25 mouse cellular contexts compared by ENCODE assay signal in genomic region chr16:44780751-44781150, GRCm38 (mm10). TPM values are rescaled to one million over a fixed set of nuclear protein-coding genes. Genes with fewer than 3 reads are reported as not detected.
DNase-seq lines count a peak whose midpoint lies in the region; ATAC-seq and TF ChIP-seq lines count a peak whose summit lies in the region.
"Had no signal": no experiment of that assay in that cellular context is flagged by ENCODE, and none has a peak within 500 bp of the region (broad histone marks: within the 10 kb centered on the region; RNA-seq: fewer than 3 reads in every experiment).

No protein-coding gene starts in this region.

- H3K36me3 ChIP-seq in E14TG2a.4 (ENCODE audit: insufficient read depth, low read length), result no peaks in the 10 kb centered on the region
- H3K36me3 ChIP-seq in limb, embryonic 10.5 days, result no peaks in the 10 kb centered on the region
- H3K36me3 ChIP-seq: embryonic facial prominence, embryonic 13.5 days; forebrain, embryonic 12.5 days; heart, embryonic 15.5 days; hindbrain, embryonic 13.5 days had no signal

- no peaks in the 10 kb centered on the region for H3K9me3 ChIP-seq in E14TG2a.4 (ENCODE audit: low read length)
- no peaks in the 10 kb centered on the region for H3K9me3 ChIP-seq in limb, embryonic 10.5 days (replicated peaks)
- H3K9me3 ChIP-seq: embryonic facial prominence, embryonic 13.5 days; forebrain, embryonic 12.5 days; heart, embryonic 15.5 days; hindbrain, embryonic 13.5 days had no signal

- no peak overlapping the region for H3K4me3 ChIP-seq in layer of hippocampus, adult 2 months
- H3K4me3 ChIP-seq in E14TG2a.4 (replicated peaks; ENCODE audit: low read length), result no peak overlapping the region
- H3K4me3 ChIP-seq in limb, embryonic 10.5 days, result no peak overlapping the region
- H3K4me3 ChIP-seq: embryonic facial prominence, embryonic 13.5 days; forebrain, embryonic 12.5 days; heart, embryonic 15.5 days; hindbrain, embryonic 13.5 days had no signal

- H3K4me1 ChIP-seq in E14TG2a.4 (replicated peaks; ENCODE audit: low read depth, low read length), result no peaks in the 10 kb centered on the region
- no peaks in the 10 kb centered on the region for H3K4me1 ChIP-seq in limb, embryonic 10.5 days
- H3K4me1 ChIP-seq: embryonic facial prominence, embryonic 13.5 days; forebrain, embryonic 12.5 days; heart, embryonic 15.5 days; hindbrain, embryonic 13.5 days had no signal

- no peaks in the 10 kb centered on the region for H3K27me3 ChIP-seq in E14TG2a.4 (ENCODE audit: insufficient read depth, low read length)
- H3K27me3 ChIP-seq in limb, embryonic 10.5 days (ENCODE audit: low read depth, poor library complexity, severe bottlenecking), result no peaks in the 10 kb centered on the region
- H3K27me3 ChIP-seq: embryonic facial prominence, embryonic 13.5 days; forebrain, embryonic 12.5 days; heart, embryonic 15.5 days; hindbrain, embryonic 13.5 days had no signal

- peak; percentile 33 for TF ChIP-seq CTCF in layer of hippocampus, adult 2 months (conservative IDR thresholded peaks at IDR 0.05)
- peak; percentile 31; the same call in 1 of the 2 replicates for TF ChIP-seq CTCF in E14TG2a.4 (conservative IDR thresholded peaks at IDR 0.05; ENCODE audit: low read length)

- no peak for DNase-seq in layer of hippocampus, adult 2 months (ENCODE audit: low spot score in 2 of 2)
- DNase-seq in layer of hippocampus, adult 11-12 months (ENCODE audit: low spot score), result no peak
- DNase-seq in CD4-positive helper T cell, adult 2 months (ENCODE audit: low read depth, low spot score), result peak; percentile 32
- DNase-seq in R1 (ENCODE audit: low read depth, low spot score), result peak; percentile 30
- no peak for DNase-seq in limb, embryonic 10.5 days (ENCODE audit: low spot score)
- no peak for DNase-seq in gastrocnemius, postnatal 25 days
- DNase-seq: adrenal gland, postnatal 14 days; B cell, adult 2 months; cerebellum, adult 11-12 months; cerebellum, adult 9-10 months; cerebellum, postnatal 36 days; forebrain, postnatal 0 days; gastrocnemius, postnatal 36 days; heart, adult 11 months; heart, postnatal 14 days had no signal

- no peak overlapping the region for H3K27ac ChIP-seq in layer of hippocampus, adult 2 months
- H3K27ac ChIP-seq in limb, embryonic 10.5 days, result no peak overlapping the region
- H3K27ac ChIP-seq: embryonic facial prominence, embryonic 13.5 days; forebrain, embryonic 12.5 days; heart, embryonic 15.5 days; hindbrain, embryonic 13.5 days; hindbrain, postnatal 0 days had no signal

- ATAC-seq in inflammation-experienced regulatory T-cells, adult 6 months, result no peak
- ATAC-seq: activated CD4-positive, CD25-positive, alpha-beta regulatory T cell, adult 4 months; forebrain, postnatal 0 days; hindbrain, postnatal 0 days; intestine, embryonic 16.5 days had no signal

- 70% methylated on average over 4 of the region's 4 CpGs for WGBS in limb, embryonic 10.5 days

RNA-seq across cellular contexts. Expression of gene Cd200r1, which starts 15.2 kb away (rescaled TPM):
- total RNA-seq in layer of hippocampus, adult 2 months (2021), result under 1 TPM in 1 of 2 experiments, not detected in 1; 0.26 TPM
- polyA plus RNA-seq in limb, embryonic 10.5 days (2016; fragmentation: Nextera tagmentation; extraction: Ambion mirVana), result 0.14 and 0.49 TPM in 2 replicates
- polyA plus RNA-seq in inflammation-experienced regulatory T-cells, adult 6 months (2017; shearing (Covaris generic)), result 10 to 100 TPM; 48.8 to 73.3 (median 51.9) TPM
- under 1 TPM in 1 of 2 experiments, not detected in 1; 0.11 TPM for total RNA-seq in gastrocnemius, postnatal 25 days (2021)

RNA-seq across cellular contexts. Expression of gene Cd200r4, which starts 30.8 kb away (rescaled TPM):
- not detected for total RNA-seq in layer of hippocampus, adult 2 months (2021)
- polyA plus RNA-seq in limb, embryonic 10.5 days (2016; fragmentation: Nextera tagmentation; extraction: Ambion mirVana), result not detected in 2 replicates
- polyA plus RNA-seq in inflammation-experienced regulatory T-cells, adult 6 months (2017; shearing (Covaris generic)), result 10 to 100 TPM in 1 of 3 experiments, 1 to 10 TPM in 2; 4.9 to 16.5 (median 6.0) TPM
- not detected for total RNA-seq in gastrocnemius, postnatal 25 days (2021)
- total RNA-seq: adrenal gland, postnatal 14 days; forebrain, postnatal 0 days; gastrocnemius, adult 18-20 months; gastrocnemius, postnatal 36 days; heart, postnatal 14 days had no signal
- polyA plus RNA-seq: embryonic facial prominence, embryonic 13.5 days; hindbrain, embryonic 13.5 days had no signal

RNA-seq across cellular contexts. Expression of gene Gtpbp8, which starts 34.6 kb away (rescaled TPM):
- 10 to 100 TPM; 29.6 to 31.9 TPM for total RNA-seq in layer of hippocampus, adult 2 months (2021)
- polyA plus RNA-seq in limb, embryonic 10.5 days (2016; fragmentation: Nextera tagmentation; extraction: Ambion mirVana), result 24.7 and 25.5 TPM in 2 replicates
- polyA plus RNA-seq in inflammation-experienced regulatory T-cells, adult 6 months (2017; shearing (Covaris generic)), result 10 to 100 TPM; 25.0 to 48.9 (median 38.8) TPM
- total RNA-seq in gastrocnemius, postnatal 25 days (2021), result 10 to 100 TPM in 1 of 2 experiments, 1 to 10 TPM in 1; 9.7 to 10.9 TPM

RNA-seq across cellular contexts. Expression of gene Nepro, which starts 56.6 kb away (rescaled TPM):
- total RNA-seq in layer of hippocampus, adult 2 months (2021), result 1 to 10 TPM; 5.7 to 6.5 TPM
- 14.0 and 15.7 TPM in 2 replicates for polyA plus RNA-seq in limb, embryonic 10.5 days (2016; fragmentation: Nextera tagmentation; extraction: Ambion mirVana)
- polyA plus RNA-seq in inflammation-experienced regulatory T-cells, adult 6 months (2017; shearing (Covaris generic)), result 1 to 10 TPM; 5.5 to 8.2 (median 7.4) TPM
- total RNA-seq in gastrocnemius, postnatal 25 days (2021), result 1 to 10 TPM; 3.2 to 4.3 TPM

Comparison
In these comparisons a context has a peak if more than half of its experiments do, and no peak if none do; other contexts are left out.
1. DNase-seq: peak in CD4-positive helper T cell, adult 2 months (single experiment) and R1 (single experiment); none in layer of hippocampus, adult 2 months (0 of 2), layer of hippocampus, adult 11-12 months (single experiment), limb, embryonic 10.5 days (single experiment) and gastrocnemius, postnatal 25 days (single experiment).